Mouse (Mus musculus): ENCODE measurements around the gene Trim11. TPM values are rescaled to one million over a fixed set of nuclear protein-coding genes. Genes with fewer than 3 reads are reported as not detected.
"Not testable (repeated sequence)": the region's sequence is repeated elsewhere in the genome, so short reads cannot be mapped to it uniquely, and the experiment has no call there.

Gene Trim11
- total and polyA plus RNA-seq, 2 experiments from 2014 or later = 26.0 to 36.8 TPM

DNA sequence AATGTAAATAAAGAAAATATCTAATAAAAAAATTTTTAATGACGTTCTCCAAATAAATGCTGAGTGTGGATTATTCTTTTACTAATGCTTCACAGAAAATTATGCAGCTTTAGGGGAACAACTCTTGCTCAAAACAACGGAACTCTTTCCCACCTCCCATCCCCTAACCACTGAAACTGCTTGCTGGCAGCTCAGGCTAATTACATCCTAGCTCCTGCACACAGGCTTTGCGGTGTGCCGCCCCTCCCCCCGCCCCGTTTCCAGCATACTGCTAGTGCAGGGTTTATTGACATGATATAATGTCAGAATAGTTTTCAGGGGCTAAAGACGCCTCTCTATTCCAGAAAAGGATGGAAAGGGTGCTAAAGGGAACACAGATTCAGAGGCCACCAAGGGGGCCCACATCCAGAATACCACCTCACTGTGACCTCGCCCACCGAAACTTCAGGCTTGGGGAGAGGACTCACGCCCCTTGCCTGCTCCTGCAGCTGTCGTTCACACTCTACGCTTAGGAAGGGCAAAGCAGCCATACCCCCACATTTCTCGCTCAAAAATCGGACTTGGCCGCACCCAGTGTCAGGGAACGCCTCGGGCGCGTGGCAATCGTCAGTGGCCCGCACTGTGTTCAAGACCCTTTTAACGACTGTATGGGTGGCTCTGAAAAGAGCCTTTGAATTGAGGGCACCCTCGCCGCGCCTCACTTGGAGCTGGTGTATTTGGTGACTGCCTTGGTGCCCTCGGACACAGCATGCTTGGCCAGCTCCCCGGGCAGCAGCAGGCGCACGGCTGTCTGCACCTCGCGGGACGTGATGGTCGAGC is 24.3 kb upstream of the Trim11 start:
- peaks cover 23% of the 10 kb centered on the region for H3K4me1 ChIP-seq (ENCODE audit: control insufficient read depth, insufficient read depth)
- H3K4me2 ChIP-seq (ENCODE audit: low read depth, low read length) = peak overlapping the region; percentile 92
- ATAC-seq (ENCODE audit: insufficient read depth, low read depth) (peak; percentile 7; the same call in 1 of the 2 replicates), DNase-seq (ENCODE audit: low spot score) (no peak)
- peak overlapping the region; percentile 72 for H3K4me3 ChIP-seq (ENCODE audit: low read depth, low read length)
- H3K36me3 ChIP-seq (replicated peaks; ENCODE audit: control insufficient read depth, insufficient read depth, low read length) = peaks cover 18% of the 10 kb centered on the region; the same call in 1 of the 2 replicates
- H3K9me3 ChIP-seq (replicated peaks; ENCODE audit: control insufficient read depth, low read length) = no peaks in the 10 kb centered on the region
- H3K9ac ChIP-seq (replicated peaks; ENCODE audit: low read depth, low read length) = peak overlapping the region; percentile 59
- 1% methylated on average over 33 of the region's 33 CpGs for WGBS
- TF ChIP-seq CTCF (IDR thresholded peaks at IDR 0.05; ENCODE audit: low read depth) = no peak
- no peak for TF ChIP-seq EP300 (IDR thresholded peaks at IDR 0.05; ENCODE audit: low read depth)
- peaks cover 24% of the 10 kb centered on the region for H3K27me3 ChIP-seq (ENCODE audit: control insufficient read depth, insufficient read depth, low read length)
- H3K27ac ChIP-seq (ENCODE audit: low read depth) = peak overlapping the region; percentile 97

DNA sequence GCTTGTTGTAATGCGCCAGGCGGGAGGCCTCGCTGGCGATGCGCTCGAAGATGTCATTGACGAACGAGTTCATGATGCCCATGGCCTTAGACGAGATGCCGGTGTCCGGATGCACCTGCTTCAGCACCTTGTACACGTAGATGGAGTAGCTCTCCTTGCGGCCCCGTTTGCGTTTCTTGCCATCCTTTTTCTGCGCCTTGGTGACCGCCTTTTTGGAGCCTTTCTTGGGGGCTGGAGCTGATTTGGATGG is 23.8 kb upstream of the Trim11 start:
- peak overlapping the region; percentile 97 for H3K27ac ChIP-seq (ENCODE audit: low read depth)
- peaks cover 24% of the 10 kb centered on the region for H3K27me3 ChIP-seq (ENCODE audit: control insufficient read depth, insufficient read depth, low read length)
- ATAC-seq (ENCODE audit: insufficient read depth, low read depth); H3K9me3 ChIP-seq (replicated peaks; ENCODE audit: control insufficient read depth, low read length); DNase-seq (ENCODE audit: low spot score): not testable (repeated sequence)
- peak overlapping the region; percentile 59 for H3K9ac ChIP-seq (replicated peaks; ENCODE audit: low read depth, low read length)
- WGBS = 1% methylated on average over 17 of the region's 17 CpGs
- H3K4me2 ChIP-seq (ENCODE audit: low read depth, low read length) = peak overlapping the region; percentile 92
- peaks cover 23% of the 10 kb centered on the region for H3K4me1 ChIP-seq (ENCODE audit: control insufficient read depth, insufficient read depth)
- peaks cover 18% of the 10 kb centered on the region; the same call in 1 of the 2 replicates for H3K36me3 ChIP-seq (replicated peaks; ENCODE audit: control insufficient read depth, insufficient read depth, low read length)
- H3K4me3 ChIP-seq (ENCODE audit: low read depth, low read length) = peak overlapping the region; percentile 72

DNA sequence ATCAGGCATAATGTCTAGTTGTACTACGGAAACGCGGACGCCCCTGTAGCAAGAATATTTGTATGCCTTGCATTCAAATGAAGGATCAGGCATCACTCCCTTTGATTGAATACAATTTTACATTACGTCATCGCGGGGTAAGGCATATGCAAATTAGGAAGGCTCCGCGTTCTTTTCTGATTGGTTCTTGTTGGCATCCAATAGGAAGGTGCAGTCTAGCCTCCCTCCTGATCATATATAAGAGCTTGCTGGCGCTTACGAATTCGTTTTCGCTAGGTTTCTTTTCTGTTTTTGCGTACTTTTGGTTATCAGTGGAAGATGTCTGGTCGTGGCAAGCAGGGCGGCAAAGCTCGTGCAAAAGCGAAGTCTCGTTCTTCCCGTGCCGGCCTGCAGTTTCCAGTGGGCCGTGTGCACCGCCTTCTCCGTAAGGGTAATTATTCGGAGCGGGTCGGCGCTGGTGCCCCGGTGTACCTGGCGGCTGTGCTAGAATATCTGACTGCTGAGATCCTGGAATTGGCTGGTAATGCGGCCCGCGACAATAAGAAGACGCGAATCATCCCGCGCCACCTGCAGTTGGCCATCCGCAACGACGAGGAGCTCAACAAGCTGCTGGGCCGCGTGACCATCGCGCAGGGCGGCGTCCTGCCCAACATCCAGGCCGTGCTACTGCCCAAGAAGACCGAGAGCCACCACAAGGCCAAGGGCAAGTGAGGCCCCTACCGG is 23.3 kb upstream of the Trim11 start, which contains the start of the genes Hist3h2a and Trim17:
TSS of gene Hist3h2a (plus strand) at position 266 of the 723 bp plus-strand sequence.
TSS of gene Trim17 (plus strand) at position 266 of the 723 bp plus-strand sequence.
- WGBS = under 1% methylated on average over 49 of the region's 49 CpGs
- no peaks in the 10 kb centered on the region for H3K9me3 ChIP-seq (replicated peaks; ENCODE audit: control insufficient read depth, low read length)
- peak within 1 kb of the TSS; percentile 92 for H3K4me2 ChIP-seq (ENCODE audit: low read depth, low read length)
- H3K36me3 ChIP-seq (replicated peaks; ENCODE audit: control insufficient read depth, insufficient read depth, low read length) = peaks cover 18% of the 10 kb centered on the region; the same call in 1 of the 2 replicates
- H3K9ac ChIP-seq (replicated peaks; ENCODE audit: low read depth, low read length) = peak within 1 kb of the TSS; percentile 79
- peak within 1 kb of the TSS; percentile 72 for H3K4me3 ChIP-seq (ENCODE audit: low read depth, low read length)
- peak within 1 kb of the TSS; percentile 97 for H3K27ac ChIP-seq (ENCODE audit: low read depth)
- peaks cover 19% of the 10 kb centered on the region for H3K27me3 ChIP-seq (ENCODE audit: control insufficient read depth, insufficient read depth, low read length)
- peaks cover 23% of the 10 kb centered on the region for H3K4me1 ChIP-seq (ENCODE audit: control insufficient read depth, insufficient read depth)
- ATAC-seq (ENCODE audit: insufficient read depth, low read depth) = peak; percentile 93
- TF ChIP-seq CTCF (IDR thresholded peaks at IDR 0.05; ENCODE audit: low read depth) (peak; percentile 58), EP300 (IDR thresholded peaks at IDR 0.05; ENCODE audit: low read depth) (no peak; the same call in none of the 2 replicates)
- peak; percentile 98 for DNase-seq (ENCODE audit: low spot score)

DNA sequence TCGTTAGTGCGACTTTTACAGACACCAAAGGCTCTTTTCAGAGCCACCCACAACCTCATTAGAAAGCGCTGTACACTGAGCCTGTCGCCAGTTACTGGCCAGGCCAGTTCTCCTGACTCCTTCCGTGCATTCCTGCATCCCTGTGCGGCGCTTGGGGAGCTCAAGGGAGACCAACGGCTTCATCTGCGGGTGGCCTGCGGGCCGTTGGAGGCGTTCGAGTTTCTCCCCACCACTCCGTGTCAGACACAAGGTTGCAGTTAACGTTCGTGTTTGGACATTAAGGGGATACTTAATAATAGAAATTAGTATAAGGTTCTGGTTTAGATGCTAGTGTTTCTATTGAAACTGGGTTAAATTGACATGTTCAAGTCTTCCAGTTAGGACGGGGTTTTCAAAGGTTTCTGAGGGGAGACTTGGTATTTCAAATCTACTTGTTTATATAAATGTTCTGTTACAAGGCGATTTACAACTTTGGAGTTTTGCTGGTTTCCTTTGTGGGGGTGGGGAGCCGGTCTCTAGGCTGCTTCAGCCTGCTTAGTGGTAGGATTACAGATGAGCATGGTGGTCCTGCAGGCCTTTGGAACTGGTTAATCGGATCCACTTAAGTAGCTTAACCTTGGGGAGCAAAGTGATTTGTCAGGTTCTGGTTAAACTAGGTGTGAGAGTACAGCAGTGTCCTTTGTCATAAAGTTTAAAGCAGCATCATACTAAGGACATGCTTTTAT is 22.6 kb upstream of the Trim11 start:
- Histone ChIP-seq H3K9ac (replicated peaks; ENCODE audit: low read depth, low read length) (peak overlapping the region; percentile 79), H3K36me3 (replicated peaks; ENCODE audit: control insufficient read depth, insufficient read depth, low read length) (peaks cover 18% of the 10 kb centered on the region; the same call in 1 of the 2 replicates), H3K27me3 (ENCODE audit: control insufficient read depth, insufficient read depth, low read length) (peaks cover 12% of the 10 kb centered on the region; the same call in 1 of the 2 replicates), H3K27ac (ENCODE audit: low read depth) (peak overlapping the region; percentile 97), H3K4me3 (ENCODE audit: low read depth, low read length) (peak overlapping the region; percentile 72), H3K4me2 (ENCODE audit: low read depth, low read length) (peak overlapping the region; percentile 92), H3K4me1 (ENCODE audit: control insufficient read depth, insufficient read depth) (peaks cover 23% of the 10 kb centered on the region), H3K9me3 (replicated peaks; ENCODE audit: control insufficient read depth, low read length) (no peaks in the 10 kb centered on the region)
- no peak; the same call in 1 of the 2 replicates for ATAC-seq (ENCODE audit: insufficient read depth, low read depth)
- TF ChIP-seq CTCF (IDR thresholded peaks at IDR 0.05; ENCODE audit: low read depth) (no peak), EP300 (IDR thresholded peaks at IDR 0.05; ENCODE audit: low read depth) (no peak; the same call in 1 of the 2 replicates)
- DNase-seq (ENCODE audit: low spot score) = no peak
- under 1% methylated on average over 20 of the region's 20 CpGs for WGBS

DNA sequence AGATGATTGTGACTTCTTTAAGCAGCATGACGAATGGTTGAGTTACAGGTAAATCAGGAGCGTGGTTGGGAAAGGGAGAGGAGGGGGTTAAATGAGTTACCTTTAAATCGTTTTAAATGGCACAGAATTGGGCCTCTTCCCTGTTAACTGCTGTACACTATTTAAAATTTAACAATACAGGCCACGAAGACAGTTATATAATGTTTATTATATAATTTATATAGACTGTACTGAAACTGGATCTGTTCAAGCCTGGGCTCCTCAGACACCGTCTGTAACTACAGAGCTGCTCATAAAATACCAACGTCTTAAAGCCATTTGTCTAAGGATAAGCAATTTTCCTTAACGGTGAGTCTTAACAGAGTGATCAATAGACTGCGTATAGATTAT is 22.0 kb upstream of the Trim11 start:
- TF ChIP-seq EP300 (IDR thresholded peaks at IDR 0.05; ENCODE audit: low read depth) = no peak
- H3K9me3 ChIP-seq (replicated peaks; ENCODE audit: control insufficient read depth, low read length) = no peaks in the 10 kb centered on the region
- H3K27ac ChIP-seq (ENCODE audit: low read depth) = peak overlapping the region; percentile 97
- H3K4me2 ChIP-seq (ENCODE audit: low read depth, low read length) = peak overlapping the region; percentile 92
- peak overlapping the region; percentile 72 for H3K4me3 ChIP-seq (ENCODE audit: low read depth, low read length)
- DNase-seq (ENCODE audit: low spot score) (no peak), ATAC-seq (ENCODE audit: insufficient read depth, low read depth) (no peak)
- H3K36me3 ChIP-seq (replicated peaks; ENCODE audit: control insufficient read depth, insufficient read depth, low read length) = peaks cover 18% of the 10 kb centered on the region; the same call in 1 of the 2 replicates
- peaks cover 23% of the 10 kb centered on the region for H3K4me1 ChIP-seq (ENCODE audit: control insufficient read depth, insufficient read depth)
- peaks cover 7% of the 10 kb centered on the region; the same call in 1 of the 2 replicates for H3K27me3 ChIP-seq (ENCODE audit: control insufficient read depth, insufficient read depth, low read length)
- peak overlapping the region; percentile 79 for H3K9ac ChIP-seq (replicated peaks; ENCODE audit: low read depth, low read length)
- 31% methylated on average over 8 of the region's 8 CpGs for WGBS

Measured in heart, postnatal 0 days (tissue).